Mouse (Mus musculus) myocyte (in vitro differentiated cells): ENCODE measurements around the gene Prok2.

ENCODE experiments used
- CEBPB ChIP-seq: IDR thresholded peaks from 2 replicates; pipeline ENCODE4 v1.6.1; 2011; ENCODE audit warnings: mild to moderate bottlenecking, moderate library complexity; ENCODE audit not compliant: poor library complexity, insufficient read depth, severe bottlenecking
- E2F4 ChIP-seq: IDR thresholded peaks from one replicate; pipeline ENCODE4 v1.6.1; 2011; ENCODE audit warnings: mild to moderate bottlenecking, control low read depth, moderate library complexity; ENCODE audit not compliant: insufficient read depth
- MAX ChIP-seq: IDR thresholded peaks from one replicate; pipeline ENCODE4 v1.6.1; 2011; ENCODE audit warnings: low read depth, mild to moderate bottlenecking, control low read depth
- MYOG ChIP-seq, 3 experiments: IDR thresholded peaks; one replicate each; pipeline ENCODE4 v1.6.1; 2011; ENCODE audit warnings: control low read depth in 2 of 3, low read depth in 2 of 3, mild to moderate bottlenecking in 2 of 3; ENCODE audit not compliant: insufficient read length in 2 of 3, control insufficient read depth in 1 of 3, insufficient read depth in 1 of 3
- POLR2A ChIP-seq: IDR thresholded peaks from one replicate; pipeline ENCODE4 v1.6.1; 2011; ENCODE audit warnings: low read depth, mild to moderate bottlenecking, control low read depth, moderate library complexity; ENCODE audit not compliant: insufficient read length
- SRF ChIP-seq: IDR thresholded peaks from one replicate; pipeline ENCODE4 v1.6.1; 2011; ENCODE audit warnings: low read depth; ENCODE audit not compliant: control insufficient read depth, insufficient read length
- TCF12 ChIP-seq: IDR thresholded peaks from one replicate; pipeline ENCODE4 v1.6.1; 2011; ENCODE audit warnings: mild to moderate bottlenecking, control low read depth; ENCODE audit not compliant: poor library complexity, insufficient read depth, severe bottlenecking

DNA sequence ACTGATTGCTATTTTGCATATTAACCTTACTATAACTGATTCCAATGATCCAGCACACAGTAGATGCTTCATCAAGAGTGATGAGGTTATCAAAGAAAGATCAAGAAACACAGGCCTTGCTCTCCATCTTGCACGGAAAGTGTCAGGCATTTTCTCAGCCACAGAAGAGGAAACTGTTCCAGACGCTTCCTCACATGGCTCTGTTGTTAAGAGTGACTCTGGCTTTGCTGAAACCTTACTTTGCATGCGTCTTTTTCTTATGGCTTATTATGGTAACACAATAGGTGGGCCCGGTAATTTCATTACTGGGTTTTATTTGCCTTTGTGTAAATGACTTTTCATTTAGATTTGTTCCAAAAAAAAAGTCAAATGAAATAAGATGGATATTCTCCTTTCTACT, 5.7 kb upstream of the Prok2 start:
- TF ChIP-seq SRF (no peak), E2F4 (no peak), POLR2A (no peak), MAX (no peak), TCF12 (no peak), CEBPB (no peak), MYOG (IDR thresholded peaks at IDR 0.05; ENCODE audit: control insufficient read depth in 1 of 3, insufficient read depth in 1 of 3, insufficient read length in 2 of 3, low read depth in 2 of 3) (no peak)
